ENCODE assay signal across 11 mouse cellular contexts in genomic region chr10:42220418-42220952, GRCm38 (mm10). TPM values are rescaled to one million over a fixed set of nuclear protein-coding genes. Genes with fewer than 3 reads are reported as not detected.
DNase-seq lines count a peak whose midpoint lies in the region; ATAC-seq and TF ChIP-seq lines count a peak whose summit lies in the region.
"Had no signal": no experiment of that assay in that cellular context is flagged by ENCODE, and none has a peak within 500 bp of the region (broad histone marks: within the 10 kb centered on the region; RNA-seq: fewer than 3 reads in every experiment).

No protein-coding gene starts in this region.

- peaks cover 50% of the 10 kb centered on the region for H3K4me1 ChIP-seq in liver, embryonic 11.5 days (replicated peaks; ENCODE audit: control insufficient read depth, insufficient read depth, low read length)
- H3K4me1 ChIP-seq in bone marrow, adult 2 months (ENCODE audit: control insufficient read depth, insufficient read depth, low read length) = peaks cover 12% of the 10 kb centered on the region; the same call in 1 of the 2 replicates
- H3K4me1 ChIP-seq in limb, embryonic 10.5 days = peaks cover 32% of the 10 kb centered on the region
- no peaks in the 10 kb centered on the region for H3K4me1 ChIP-seq in midbrain, embryonic 11.5 days (ENCODE audit: control insufficient read depth, insufficient read depth, low read length)
- H3K4me1 ChIP-seq in forebrain, embryonic 15.5 days = peaks cover 18% of the 10 kb centered on the region

- DNase-seq in liver, embryonic 11.5 days (ENCODE audit: low spot score) = no peak
- no peak for DNase-seq in liver
- no peak for DNase-seq in limb, embryonic 10.5 days (ENCODE audit: low spot score)
- DNase-seq in thymus, postnatal 0 days (ENCODE audit: low spot score) = peak; percentile 31
- no peak for DNase-seq in midbrain, embryonic 11.5 days (ENCODE audit: low spot score, missing footprints)
- DNase-seq: cerebellum, postnatal 36 days; heart, adult 11 months; layer of hippocampus, postnatal 36 days; lung, adult 18-20 months had no signal

- peak; percentile 30; the same call in 1 of the 2 replicates for ATAC-seq in liver, embryonic 11.5 days (replicated peaks; ENCODE audit: low FRiP score)
- no peak for ATAC-seq in midbrain, embryonic 11.5 days (ENCODE audit: low FRiP score)
- no peak for ATAC-seq in forebrain, embryonic 15.5 days (replicated peaks)

- H3K4me3 ChIP-seq in liver, embryonic 11.5 days (ENCODE audit: low read depth, low read length) = no peak overlapping the region
- no peak overlapping the region for H3K4me3 ChIP-seq in bone marrow, adult 2 months (replicated peaks; ENCODE audit: control insufficient read depth, low read depth, low read length)
- H3K4me3 ChIP-seq in limb, embryonic 10.5 days = no peak overlapping the region
- H3K4me3 ChIP-seq in midbrain, embryonic 11.5 days (ENCODE audit: low read depth, low read length) = no peak overlapping the region
- H3K4me3 ChIP-seq in forebrain, embryonic 15.5 days = no peak overlapping the region

- H3K4me2 ChIP-seq in liver, embryonic 11.5 days = no peak overlapping the region
- H3K4me2 ChIP-seq in midbrain, embryonic 11.5 days = no peak overlapping the region
- H3K4me2 ChIP-seq in forebrain, embryonic 15.5 days (replicated peaks) = no peak overlapping the region

- 29% methylated on average over 5 of the region's 5 CpGs for WGBS in liver, embryonic 11.5 days
- 6% methylated on average over 5 of the region's 5 CpGs for WGBS in bone marrow, adult 2 months
- WGBS in limb, embryonic 10.5 days = 72% methylated on average over 5 of the region's 5 CpGs
- 80% methylated on average over 5 of the region's 5 CpGs for WGBS in midbrain, embryonic 11.5 days
- 78% methylated on average over 5 of the region's 5 CpGs for WGBS in forebrain, embryonic 15.5 days

- H3K27ac ChIP-seq in liver, embryonic 11.5 days (ENCODE audit: low read depth, low read length) = peak overlapping the region; percentile 28; the same call in 1 of the 2 replicates
- H3K27ac ChIP-seq in bone marrow, adult 2 months (ENCODE audit: control insufficient read depth, insufficient read depth, low read depth, low read length, poor library complexity) = peak overlapping the region; percentile 19; the same call in 1 of the 2 replicates
- H3K27ac ChIP-seq in limb, embryonic 10.5 days = peak overlapping the region; percentile 58; the same call in 1 of the 2 replicates
- no peak overlapping the region for H3K27ac ChIP-seq in midbrain, embryonic 11.5 days (ENCODE audit: low read depth, low read length)
- H3K27ac ChIP-seq in forebrain, embryonic 15.5 days (replicated peaks) = no peak overlapping the region

- no peak for TF ChIP-seq POLR2A in bone marrow, adult 2 months (IDR thresholded peaks at IDR 0.05; ENCODE audit: borderline replicate concordance, control insufficient read depth, low read depth, low read length)

- no peaks in the 10 kb centered on the region for H3K36me3 ChIP-seq in liver, embryonic 11.5 days (ENCODE audit: control insufficient read depth, insufficient read depth, low read length)
- no peaks in the 10 kb centered on the region for H3K36me3 ChIP-seq in limb, embryonic 10.5 days
- no peaks in the 10 kb centered on the region for H3K36me3 ChIP-seq in midbrain, embryonic 11.5 days (ENCODE audit: control insufficient read depth, insufficient read depth, low read length)
- no peaks in the 10 kb centered on the region for H3K36me3 ChIP-seq in forebrain, embryonic 15.5 days

- H3K9me3 ChIP-seq in liver, embryonic 11.5 days (ENCODE audit: control insufficient read depth, low read length) = no peaks in the 10 kb centered on the region
- no peaks in the 10 kb centered on the region for H3K9me3 ChIP-seq in limb, embryonic 10.5 days (replicated peaks)
- H3K9me3 ChIP-seq in midbrain, embryonic 11.5 days (ENCODE audit: control insufficient read depth, low read length) = no peaks in the 10 kb centered on the region
- no peaks in the 10 kb centered on the region for H3K9me3 ChIP-seq in forebrain, embryonic 15.5 days

- no peaks in the 10 kb centered on the region for H3K27me3 ChIP-seq in liver, embryonic 11.5 days (replicated peaks; ENCODE audit: control insufficient read depth, insufficient read depth, low read length)
- H3K27me3 ChIP-seq in limb, embryonic 10.5 days (ENCODE audit: low read depth, poor library complexity, severe bottlenecking) = no peaks in the 10 kb centered on the region
- no peaks in the 10 kb centered on the region for H3K27me3 ChIP-seq in midbrain, embryonic 11.5 days (ENCODE audit: control insufficient read depth, insufficient read depth, low read length)
- H3K27me3 ChIP-seq in forebrain, embryonic 15.5 days = no peaks in the 10 kb centered on the region

- TF ChIP-seq CTCF in bone marrow, adult 2 months (IDR thresholded peaks at IDR 0.05; ENCODE audit: control insufficient read depth, insufficient read depth, low read length) = no peak

- H3K9ac ChIP-seq in liver, embryonic 11.5 days (ENCODE audit: low read depth, low read length) = no peak overlapping the region
- H3K9ac ChIP-seq in midbrain, embryonic 11.5 days (ENCODE audit: low read length) = no peak overlapping the region
- H3K9ac ChIP-seq in forebrain, embryonic 15.5 days (replicated peaks) = no peak overlapping the region

RNA-seq across cellular contexts. Expression of gene Foxo3, which starts 56.1 kb away (rescaled TPM):
- polyA plus RNA-seq in liver, embryonic 11.5 days (2014; fragmentation: Nextera tagmentation; extraction: Ambion mirVana) = 11.7 and 12.3 TPM in 2 replicates
- polyA plus RNA-seq in bone marrow, adult 2 months (2011; ENCODE audit: insufficient read depth, insufficient read length, low replicate concordance, missing spikeins) = 34.9 and 51.5 TPM in 2 replicates
- 2.3 and 3.8 TPM in 2 replicates for polyA plus RNA-seq in limb, embryonic 10.5 days (2016; fragmentation: Nextera tagmentation; extraction: Ambion mirVana)
- 12.1 and 14.0 TPM in 2 replicates for polyA plus RNA-seq in thymus, postnatal 0 days (2015; fragmentation: Nextera tagmentation; extraction: Ambion mirVana)
- polyA plus RNA-seq in midbrain, embryonic 11.5 days (2014; fragmentation: Nextera tagmentation; extraction: Ambion mirVana) = 4.0 and 4.6 TPM in 2 replicates
- 4.6 and 5.3 TPM in 2 replicates for polyA plus RNA-seq in forebrain, embryonic 15.5 days (2015; fragmentation: Nextera tagmentation; extraction: Ambion mirVana)

Comparison
In these comparisons a context has a peak if more than half of its experiments do, and no peak if none do; other contexts are left out.
1. H3K27ac ChIP-seq: peak in liver, embryonic 11.5 days (single experiment), bone marrow, adult 2 months (single experiment) and limb, embryonic 10.5 days (single experiment); none in midbrain, embryonic 11.5 days (single experiment) and forebrain, embryonic 15.5 days (single experiment).